Mouse (Mus musculus) mature B cell (primary cell): ENCODE data around the gene Nt5c3b.

ENCODE experiments used
- in situ Hi-C: fragments of 300-500 bp; cut with MboI; formaldehyde crosslinking; loops from 2 replicates; pipeline ENCODE4 v1.14.3; 2019

The Nt5c3b gene

GRCm38 (mm10) chr11:100399727-100400538, 41.7 kb downstream of the Nt5c3b start:
- in situ Hi-C loops, result no loop called here

GRCm38 (mm10) chr11:100399320-100399719, 42.3 kb downstream of the Nt5c3b start:
- in situ Hi-C loops, result no loop called here

GRCm38 (mm10) chr11:100398517-100398916, 43.1 kb downstream of the Nt5c3b start:
- in situ Hi-C loops, result no loop called here

- in situ Hi-C loops, result no loop called here
These were observed 43.8 kb downstream of the Nt5c3b start, which contains the start of gene Jup for GRCm38 (mm10) chr11:100397600-100398389. Gene Jup (minus strand): TSS chr11:100397763.

GRCm38 (mm10) chr11:100396886-100397599, 44.6 kb downstream of the Nt5c3b start:
- in situ Hi-C loops, result no loop called here

GRCm38 (mm10) chr11:100395861-100396631, 45.6 kb downstream of the Nt5c3b start:
- in situ Hi-C loops, result no loop called here

- in situ Hi-C loops, result no loop called here
These were observed 46.4 kb downstream of the Nt5c3b start for GRCm38 (mm10) chr11:100395200-100395599.

GRCm38 (mm10) chr11:100394353-100395074, 47.1 kb downstream of the Nt5c3b start:
- in situ Hi-C loops, result no loop called here

- in situ Hi-C loops, result no loop called here
These were observed 47.9 kb downstream of the Nt5c3b start for GRCm38 (mm10) chr11:100393733-100394132.

GRCm38 (mm10) chr11:100392958-100393357, 48.6 kb downstream of the Nt5c3b start:
- in situ Hi-C loops, result no loop called here

- in situ Hi-C loops, result no loop called here
These were observed 49.7 kb downstream of the Nt5c3b start for GRCm38 (mm10) chr11:100391884-100392345.

GRCm38 (mm10) chr11:100391081-100391883, 50.3 kb downstream of the Nt5c3b start:
- in situ Hi-C loops, result no loop called here

- in situ Hi-C loops, result no loop called here
These were observed 51.6 kb downstream of the Nt5c3b start for GRCm38 (mm10) chr11:100389931-100390445.

GRCm38 (mm10) chr11:100388588-100388987, 53.0 kb downstream of the Nt5c3b start:
- in situ Hi-C loops, result no loop called here

GRCm38 (mm10) chr11:100387589-100388375, 53.8 kb downstream of the Nt5c3b start:
- in situ Hi-C loops, result no loop called here

GRCm38 (mm10) chr11:100387111-100387510, 54.5 kb downstream of the Nt5c3b start:
- in situ Hi-C loops, result no loop called here

GRCm38 (mm10) chr11:100386586-100386985, 55.0 kb downstream of the Nt5c3b start:
- in situ Hi-C loops, result no loop called here

GRCm38 (mm10) chr11:100385016-100385415, 56.6 kb downstream of the Nt5c3b start:
- in situ Hi-C loops, result no loop called here

- in situ Hi-C loops, result no loop called here
These were observed 58.9 kb downstream of the Nt5c3b start for GRCm38 (mm10) chr11:100382682-100383081.
